Mouse (Mus musculus): ENCODE measurements around the gene Snrnp25. TPM values are rescaled to one million over a fixed set of nuclear protein-coding genes. Genes with fewer than 3 reads are reported as not detected.
A peak's percentile ranks its signal among the peaks of the same experiment; 100 is the strongest.

Gene Snrnp25
- polyA plus RNA-seq, 1 experiment from 2014 or later: 44.4 TPM

GRCm38 (mm10) chr11:32181973-32182868 is 23.0 kb upstream of the Snrnp25 start:
- H3K27me3 ChIP-seq (replicated peaks): peaks cover 15% of the 10 kb centered on the region; the same call in 1 of the 2 replicates
- no peak overlapping the region for H3K9ac ChIP-seq
- ATAC-seq (ENCODE audit: insufficient number of reproducible peaks, low FRiP score): no peak
- H3K9me3 ChIP-seq (replicated peaks): no peaks in the 10 kb centered on the region
- no peaks in the 10 kb centered on the region for H3K36me3 ChIP-seq
- H3K27ac ChIP-seq (ENCODE audit: poor library complexity, severe bottlenecking): no peak overlapping the region
- no peak overlapping the region for H3K4me2 ChIP-seq
- no peaks in the 10 kb centered on the region for H3K4me1 ChIP-seq (replicated peaks)
- no peak overlapping the region for H3K4me3 ChIP-seq
- 39% methylated on average over 25 of the region's 25 CpGs for WGBS

GRCm38 (mm10) chr11:32184469-32184868 is 20.7 kb upstream of the Snrnp25 start:
- 86% methylated on average over 8 of the region's 8 CpGs for WGBS
- Histone ChIP-seq H3K27me3 (replicated peaks) (peaks cover 15% of the 10 kb centered on the region; the same call in 1 of the 2 replicates), H3K4me2 (no peak overlapping the region), H3K9ac (no peak overlapping the region), H3K4me3 (no peak overlapping the region), H3K27ac (ENCODE audit: poor library complexity, severe bottlenecking) (no peak overlapping the region), H3K4me1 (replicated peaks) (no peaks in the 10 kb centered on the region), H3K36me3 (no peaks in the 10 kb centered on the region), H3K9me3 (replicated peaks) (no peaks in the 10 kb centered on the region)
- ATAC-seq (ENCODE audit: insufficient number of reproducible peaks, low FRiP score): no peak

DNA sequence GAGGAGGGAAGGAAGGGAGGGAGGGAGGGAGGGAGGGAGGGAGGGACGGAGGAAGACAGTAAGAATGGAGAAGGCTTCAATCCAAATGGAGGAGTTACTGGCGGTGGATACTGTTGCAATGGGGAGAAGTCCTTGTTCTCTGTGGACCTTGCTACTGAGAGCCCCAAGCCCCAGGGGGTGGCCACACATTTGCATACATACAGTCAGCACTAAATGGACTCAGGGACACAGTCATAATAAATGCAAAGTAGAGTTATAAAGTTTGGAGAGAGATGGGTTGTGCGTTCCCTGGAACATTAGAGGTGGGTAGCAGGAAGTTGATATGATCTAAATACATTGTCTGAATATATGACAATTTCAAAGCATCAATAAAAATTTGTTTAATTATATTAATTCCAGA is 19.2 kb upstream of the Snrnp25 start:
- Histone ChIP-seq H3K27ac (ENCODE audit: poor library complexity, severe bottlenecking) (no peak overlapping the region), H3K4me2 (no peak overlapping the region), H3K4me1 (replicated peaks) (0 out of 2 replicates have a peak, but pooled peaks cover 5% of the 10 kb centered on the region), H3K36me3 (no peaks in the 10 kb centered on the region), H3K4me3 (no peak overlapping the region), H3K27me3 (replicated peaks) (peaks cover 21% of the 10 kb centered on the region; the same call in 1 of the 2 replicates), H3K9ac (no peak overlapping the region), H3K9me3 (replicated peaks) (no peaks in the 10 kb centered on the region)
- WGBS: 73% methylated on average over 3 of the region's 3 CpGs
- ATAC-seq (ENCODE audit: insufficient number of reproducible peaks, low FRiP score): no peak

DNA sequence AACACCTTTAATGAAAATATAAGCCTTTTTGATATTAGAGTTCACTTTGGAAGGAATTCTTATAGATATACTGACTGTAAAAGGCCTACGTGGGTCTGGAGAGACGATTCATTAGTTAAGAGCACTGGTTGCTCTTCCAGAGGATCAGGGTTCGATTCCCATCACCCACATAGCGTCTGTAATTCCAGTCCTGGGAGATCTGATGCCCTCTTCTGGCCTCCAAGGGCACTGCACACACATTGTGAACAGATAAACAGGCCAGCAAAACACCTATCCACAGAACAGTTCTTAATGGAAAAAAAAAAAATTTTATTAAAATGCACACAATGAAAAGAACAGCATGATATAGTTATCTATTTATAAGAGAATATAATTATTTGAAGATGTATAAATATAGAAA is 18.0 kb upstream of the Snrnp25 start:
- no peak overlapping the region for H3K27ac ChIP-seq (ENCODE audit: poor library complexity, severe bottlenecking)
- no peak overlapping the region for H3K4me2 ChIP-seq
- H3K4me1 ChIP-seq (replicated peaks): peaks cover 10% of the 10 kb centered on the region
- no peaks in the 10 kb centered on the region for H3K9me3 ChIP-seq (replicated peaks)
- peaks cover 18% of the 10 kb centered on the region; the same call in 1 of the 2 replicates for H3K27me3 ChIP-seq (replicated peaks)
- ATAC-seq (ENCODE audit: insufficient number of reproducible peaks, low FRiP score): no peak
- 87% methylated on average over 4 of the region's 4 CpGs for WGBS
- H3K9ac ChIP-seq: no peak overlapping the region
- H3K36me3 ChIP-seq: no peaks in the 10 kb centered on the region
- no peak overlapping the region for H3K4me3 ChIP-seq

GRCm38 (mm10) chr11:32188881-32189280 is 16.3 kb upstream of the Snrnp25 start:
- WGBS: 83% methylated on average over 12 of the region's 12 CpGs
- H3K27me3 ChIP-seq (replicated peaks): peaks cover 16% of the 10 kb centered on the region; the same call in 1 of the 2 replicates
- H3K9me3 ChIP-seq (replicated peaks): no peaks in the 10 kb centered on the region
- no peaks in the 10 kb centered on the region for H3K36me3 ChIP-seq
- peaks cover 10% of the 10 kb centered on the region for H3K4me1 ChIP-seq (replicated peaks)
- H3K27ac ChIP-seq (ENCODE audit: poor library complexity, severe bottlenecking): no peak overlapping the region
- no peak overlapping the region for H3K9ac ChIP-seq
- no peak for ATAC-seq (ENCODE audit: insufficient number of reproducible peaks, low FRiP score)
- H3K4me2 ChIP-seq: no peak overlapping the region
- H3K4me3 ChIP-seq: no peak overlapping the region

DNA sequence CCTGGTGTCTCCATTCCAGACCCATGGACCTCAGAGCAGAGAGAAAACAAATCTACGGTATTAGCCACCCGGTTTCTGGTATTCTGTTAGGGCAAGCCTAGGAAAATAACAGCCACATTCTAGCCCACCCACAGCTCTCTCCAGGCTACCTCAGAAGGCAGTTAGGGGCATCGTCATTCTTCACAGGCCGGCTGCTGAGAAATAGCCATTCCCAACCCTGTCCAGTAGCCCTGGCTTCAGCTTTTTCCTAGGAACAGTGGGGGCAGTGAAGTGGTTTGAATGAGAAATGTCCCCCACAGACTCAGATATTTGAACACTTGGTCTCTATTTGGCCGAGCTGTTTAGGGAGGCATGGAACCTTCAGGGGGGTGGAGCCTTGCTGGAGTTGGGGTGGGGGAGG is 15.8 kb upstream of the Snrnp25 start:
- H3K4me2 ChIP-seq: no peak overlapping the region
- peaks cover 19% of the 10 kb centered on the region; the same call in 1 of the 2 replicates for H3K27me3 ChIP-seq (replicated peaks)
- 68% methylated on average over 5 of the region's 5 CpGs for whole genome bisulfite sequencing
- no peak overlapping the region for H3K4me3 ChIP-seq
- no peak overlapping the region for H3K27ac ChIP-seq (ENCODE audit: poor library complexity, severe bottlenecking)
- ATAC-seq (ENCODE audit: insufficient number of reproducible peaks, low FRiP score): no peak
- no peaks in the 10 kb centered on the region for H3K36me3 ChIP-seq
- H3K9me3 ChIP-seq (replicated peaks): no peaks in the 10 kb centered on the region
- peaks cover 10% of the 10 kb centered on the region for H3K4me1 ChIP-seq (replicated peaks)
- H3K9ac ChIP-seq: no peak overlapping the region

GRCm38 (mm10) chr11:32190119-32190518 is 15.1 kb upstream of the Snrnp25 start:
- 86% methylated on average over 9 of the region's 9 CpGs for WGBS
- no peaks in the 10 kb centered on the region for H3K36me3 ChIP-seq

DNA sequence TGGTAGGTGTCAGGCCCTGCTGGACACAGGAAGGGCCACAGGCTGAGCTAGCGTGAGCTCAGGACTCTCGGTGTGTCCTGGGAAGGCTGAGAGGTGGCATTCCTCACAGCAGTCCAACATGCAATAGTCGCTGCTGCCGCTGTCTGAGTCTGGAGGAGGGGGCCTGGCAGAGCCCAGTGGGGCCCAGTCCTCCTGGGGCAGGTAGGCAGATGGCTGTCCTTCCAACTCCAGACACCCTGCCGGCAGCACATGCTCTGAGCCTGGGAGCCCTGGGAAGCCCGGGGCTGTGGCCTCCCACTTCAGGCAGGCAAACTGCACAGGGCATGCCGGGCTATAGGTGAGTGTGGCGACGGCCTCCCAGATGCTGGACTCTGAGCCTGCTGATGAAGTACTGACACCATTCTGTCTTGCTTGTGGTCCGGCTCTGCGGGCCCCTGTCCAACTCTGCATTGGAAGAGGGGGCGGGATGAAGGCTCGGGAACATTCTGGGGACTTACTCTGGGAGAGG is 14.6 kb upstream of the Snrnp25 start:
- no peak for ATAC-seq (ENCODE audit: insufficient number of reproducible peaks, low FRiP score)
- 70% methylated on average over 13 of the region's 13 CpGs for WGBS

More at GRCm38 (mm10) chr11:32190119-32190518, 15.1 kb upstream of the Snrnp25 start:
- Histone ChIP-seq H3K9me3 (replicated peaks) (no peaks in the 10 kb centered on the region), H3K27ac (ENCODE audit: poor library complexity, severe bottlenecking) (no peak overlapping the region), H3K27me3 (replicated peaks) (peaks cover 18% of the 10 kb centered on the region), H3K4me1 (replicated peaks) (peaks cover 10% of the 10 kb centered on the region), H3K9ac (peak overlapping the region; percentile 22; the same call in 1 of the 2 replicates), H3K4me3 (no peak overlapping the region), H3K4me2 (no peak overlapping the region)
- no peak for ATAC-seq (ENCODE audit: insufficient number of reproducible peaks, low FRiP score)

GRCm38 (mm10) chr11:32193156-32193555 is 12.1 kb upstream of the Snrnp25 start:
- no peak overlapping the region for H3K9ac ChIP-seq
- 89% methylated on average over 10 of the region's 10 CpGs for WGBS
- ATAC-seq (ENCODE audit: insufficient number of reproducible peaks, low FRiP score): no peak

More for the DNA sequence above, 14.6 kb upstream of the Snrnp25 start:
- Histone ChIP-seq H3K4me3 (no peak overlapping the region), H3K27me3 (replicated peaks) (peaks cover 19% of the 10 kb centered on the region), H3K27ac (ENCODE audit: poor library complexity, severe bottlenecking) (no peak overlapping the region), H3K36me3 (no peaks in the 10 kb centered on the region), H3K4me1 (replicated peaks) (peaks cover 10% of the 10 kb centered on the region), H3K9me3 (replicated peaks) (no peaks in the 10 kb centered on the region), H3K4me2 (no peak overlapping the region), H3K9ac (peak overlapping the region; percentile 22; the same call in 1 of the 2 replicates)

DNA sequence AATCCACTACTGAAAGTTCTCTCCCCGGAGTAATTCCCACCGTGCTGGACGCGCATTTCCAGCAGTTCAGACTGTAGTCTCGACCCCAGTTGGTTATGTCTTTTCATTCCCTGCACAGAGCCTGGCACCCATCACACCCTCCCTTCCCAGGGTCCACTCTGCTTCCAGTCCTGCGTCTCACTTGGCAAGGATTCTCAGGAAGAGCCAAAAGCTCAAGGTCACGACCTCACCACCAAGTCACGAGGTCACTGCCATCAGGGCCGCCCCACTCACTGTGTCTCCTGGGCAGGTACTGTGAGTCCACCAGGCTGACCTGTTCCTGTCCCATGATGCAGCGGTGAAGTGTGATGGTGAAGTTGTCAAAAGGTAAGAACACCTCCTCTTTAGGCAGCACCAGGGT is 11.1 kb upstream of the Snrnp25 start:
- Histone ChIP-seq H3K4me3 (no peak overlapping the region), H3K9me3 (replicated peaks) (no peaks in the 10 kb centered on the region), H3K9ac (no peak overlapping the region), H3K36me3 (no peaks in the 10 kb centered on the region), H3K27ac (ENCODE audit: poor library complexity, severe bottlenecking) (no peak overlapping the region), H3K4me1 (replicated peaks) (peaks cover 20% of the 10 kb centered on the region), H3K4me2 (no peak overlapping the region), H3K27me3 (replicated peaks) (peaks cover 35% of the 10 kb centered on the region)
- ATAC-seq (ENCODE audit: insufficient number of reproducible peaks, low FRiP score): no peak
- 74% methylated on average over 10 of the region's 10 CpGs for WGBS

More at GRCm38 (mm10) chr11:32193156-32193555, 12.1 kb upstream of the Snrnp25 start:
- Histone ChIP-seq H3K4me2 (no peak overlapping the region), H3K27me3 (replicated peaks) (peaks cover 29% of the 10 kb centered on the region), H3K27ac (ENCODE audit: poor library complexity, severe bottlenecking) (no peak overlapping the region), H3K4me1 (replicated peaks) (peaks cover 16% of the 10 kb centered on the region), H3K9me3 (replicated peaks) (no peaks in the 10 kb centered on the region), H3K4me3 (no peak overlapping the region), H3K36me3 (no peaks in the 10 kb centered on the region)

GRCm38 (mm10) chr11:32194626-32195025 is 10.6 kb upstream of the Snrnp25 start:
- Histone ChIP-seq H3K27ac (ENCODE audit: poor library complexity, severe bottlenecking) (no peak overlapping the region), H3K36me3 (no peaks in the 10 kb centered on the region), H3K27me3 (replicated peaks) (peaks cover 35% of the 10 kb centered on the region), H3K9ac (no peak overlapping the region), H3K4me1 (replicated peaks) (peaks cover 25% of the 10 kb centered on the region), H3K4me3 (no peak overlapping the region), H3K9me3 (replicated peaks) (no peaks in the 10 kb centered on the region), H3K4me2 (no peak overlapping the region)
- WGBS: 82% methylated on average over 5 of the region's 5 CpGs
- ATAC-seq (ENCODE audit: insufficient number of reproducible peaks, low FRiP score): no peak

Data from heart, embryonic 12.5 days (tissue).